Mouse (Mus musculus) Patski (cell line): Measurements from ENCODE around the gene Polg2. TPM values are rescaled to one million over a fixed set of nuclear protein-coding genes. Genes with fewer than 3 reads are reported as not detected.
"Not testable (repeated sequence)": the region's sequence is repeated elsewhere in the genome, so short reads cannot be mapped to it uniquely, and the experiment has no call there.

ENCODE experiments used
- ATAC-seq: fragments of 100-300 bp; one replicate; pipeline ENCODE4 v1.8.0; 2021
- CTCF ChIA-PET: fragments of 350-600 bp; sonication (Branson Sonifier 250); formaldehyde crosslinking; loops from one replicate; lab custom pipeline; 2022; ENCODE audit warnings: inconsistent platforms; lab: Charles Lee
- POLR2A ChIA-PET: fragments of 350-600 bp; sonication (Branson Sonifier 250); formaldehyde crosslinking; loops from one replicate; lab custom pipeline; 2022; ENCODE audit warnings: antibody characterized with exemption, inconsistent platforms; lab: Charles Lee
- DNase-seq: peaks from one replicate; pipeline ENCODE4 v3.0.0-alpha.2; 2011; ENCODE audit warnings: low read depth, low spot score
- H3K27me3 ChIP-seq: fragments of 371-371 bp; one replicate; pipeline ENCODE4 v1.5.1; 2021
- CTCF ChIP-seq: fragments of 100-300 bp; IDR thresholded peaks from one replicate; pipeline ENCODE4 v1.5.1; 2021
- in situ Hi-C: fragments of 300-500 bp; cut with MboI; formaldehyde crosslinking; loops from 3 replicates; pipeline ENCODE4 v1.11.1; 2018; ENCODE audit warnings: low pct_unique_long_range_greater_than_20kb, mixed read lengths
- polyA plus RNA-seq: library from polyadenylated mRNA; unstranded; gene quantifications from one replicate; pipeline ENCODE4 v1.2.3, GENCODE M21; 2021

The Polg2 gene
- polyA plus RNA-seq, 1 experiment from 2014 or later: 8.6 TPM

DNA sequence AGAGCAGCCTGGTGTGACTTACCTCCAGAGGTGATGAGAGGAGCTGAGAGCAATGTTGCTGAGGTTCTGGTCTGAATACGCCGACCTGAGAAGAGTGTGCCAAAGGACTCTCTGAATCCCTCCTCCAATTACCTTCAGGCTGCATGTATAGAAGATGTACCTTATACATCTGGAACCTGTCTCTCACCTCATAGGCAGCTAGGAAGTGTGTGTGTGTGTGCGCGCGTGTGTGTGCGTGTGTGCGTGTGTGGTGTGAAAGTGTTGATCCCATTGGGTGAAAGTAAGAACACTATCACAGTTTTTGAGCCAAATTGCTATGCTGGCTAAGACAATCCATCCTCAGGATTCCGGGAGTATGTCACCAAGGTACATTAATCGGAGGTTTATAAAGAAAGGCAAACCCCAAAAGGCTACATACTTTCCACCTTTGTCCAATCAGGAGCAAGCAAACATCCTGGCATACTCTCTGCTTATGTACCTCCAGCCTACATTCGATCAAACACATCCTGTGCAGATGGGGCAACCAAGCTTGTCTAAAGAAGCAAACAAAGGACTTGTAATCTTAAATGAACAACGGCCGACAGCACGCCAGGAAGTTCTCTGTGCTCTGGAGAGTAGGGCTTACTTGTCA lies 29.1 kb downstream of the Polg2 start, which contains the start of gene Pecam1:
TSS of gene Pecam1 (minus strand) at position 508 of the 631 bp plus-strand sequence.
- no peaks in the 10 kb centered on the region for H3K27me3 ChIP-seq
- CTCF ChIA-PET: no interaction called here
- DNase-seq: no peak
- no peak for TF ChIP-seq CTCF
- in situ Hi-C loops: loop anchor here (25.0 kb wide), 1 partner anchor 238 kb away; no protein-coding TSS in a partner anchor
- no peak for ATAC-seq
- POLR2A ChIA-PET: no interaction called here

DNA sequence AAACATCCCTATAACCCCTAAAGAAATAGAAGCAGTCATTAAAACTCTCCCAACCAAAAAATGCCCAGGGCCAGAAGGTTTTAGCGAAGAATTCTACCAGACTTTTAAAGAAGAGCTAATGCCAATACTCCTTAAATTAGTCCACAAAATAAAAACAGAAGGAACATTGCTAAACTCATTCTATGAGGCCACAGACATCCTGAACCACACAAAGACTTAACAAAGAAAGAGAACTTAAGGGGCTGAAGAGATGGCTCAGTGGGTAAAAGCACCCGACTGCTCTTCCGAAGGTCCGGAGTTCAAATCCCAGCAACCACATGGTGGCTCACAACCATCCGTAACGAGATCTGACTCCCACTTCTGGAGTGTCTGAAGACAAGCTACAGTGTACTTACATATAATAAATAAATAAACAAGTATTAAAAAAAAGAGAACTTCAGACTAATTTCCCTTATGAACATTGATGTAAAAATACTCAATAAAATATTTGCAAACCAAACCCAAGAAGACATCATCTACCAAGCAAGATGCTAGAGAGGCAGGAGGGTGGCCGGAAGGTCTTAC lies 29.7 kb downstream of the Polg2 start:
- in situ Hi-C loops: loop anchor here (25.0 kb wide), 1 partner anchor 237 kb away; no protein-coding TSS in a partner anchor
- POLR2A ChIA-PET, DNase-seq, ATAC-seq, CTCF ChIA-PET, H3K27me3 ChIP-seq: not testable (repeated sequence)

DNA sequence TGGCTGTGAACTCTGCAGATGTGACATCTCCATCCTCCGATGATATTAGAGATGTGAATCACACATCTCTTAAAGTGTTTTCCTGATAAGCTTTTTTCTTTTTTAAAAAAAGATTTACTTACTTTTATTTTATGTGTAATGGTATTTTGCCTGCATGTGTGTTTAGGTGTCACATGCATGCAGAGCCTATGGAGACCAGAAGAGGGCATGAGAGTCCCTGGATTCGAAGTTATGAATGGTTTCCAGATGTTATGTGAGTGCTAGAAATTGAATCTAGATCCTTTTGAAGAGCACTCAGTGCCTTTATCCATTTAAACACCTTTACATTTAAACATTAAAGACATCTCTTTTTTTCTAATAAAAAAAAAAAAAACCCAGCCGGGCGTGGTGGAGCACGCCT lies 34.4 kb downstream of the Polg2 start:
- peak; percentile 53 for TF ChIP-seq CTCF
- CTCF ChIA-PET: no interaction called here

DNA sequence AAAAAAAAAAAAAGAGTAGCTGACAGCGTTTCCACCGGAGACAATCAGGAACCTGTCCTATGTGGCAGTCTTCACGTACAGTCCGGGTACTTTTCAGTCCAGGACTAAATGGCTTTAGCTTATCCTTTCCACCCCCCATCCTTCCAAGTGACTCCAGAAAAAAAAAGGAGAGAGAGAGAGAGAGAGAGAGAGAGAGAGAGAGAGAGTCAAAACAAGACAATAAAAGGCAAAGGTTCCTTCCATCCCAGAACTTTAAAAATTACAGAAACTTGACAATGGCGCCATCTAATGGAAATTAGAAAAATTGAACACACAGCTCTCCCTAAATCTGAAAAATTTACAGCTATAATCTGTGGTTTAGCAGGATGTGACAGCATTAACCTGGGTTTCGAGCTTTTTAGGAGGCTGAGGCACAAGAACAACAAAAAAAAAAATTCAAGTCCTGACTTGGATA lies 36.9 kb downstream of the Polg2 start:
- no peak for DNase-seq

More for the DNA sequence above, 34.4 kb downstream of the Polg2 start:
- in situ Hi-C loops: loop anchor here (5.0 kb wide), 1 partner anchor 98 kb away; no protein-coding TSS in a partner anchor
- H3K27me3 ChIP-seq: no peaks in the 10 kb centered on the region
- DNase-seq (no peak), ATAC-seq (no peak)
- POLR2A ChIA-PET: no interaction called here

DNA sequence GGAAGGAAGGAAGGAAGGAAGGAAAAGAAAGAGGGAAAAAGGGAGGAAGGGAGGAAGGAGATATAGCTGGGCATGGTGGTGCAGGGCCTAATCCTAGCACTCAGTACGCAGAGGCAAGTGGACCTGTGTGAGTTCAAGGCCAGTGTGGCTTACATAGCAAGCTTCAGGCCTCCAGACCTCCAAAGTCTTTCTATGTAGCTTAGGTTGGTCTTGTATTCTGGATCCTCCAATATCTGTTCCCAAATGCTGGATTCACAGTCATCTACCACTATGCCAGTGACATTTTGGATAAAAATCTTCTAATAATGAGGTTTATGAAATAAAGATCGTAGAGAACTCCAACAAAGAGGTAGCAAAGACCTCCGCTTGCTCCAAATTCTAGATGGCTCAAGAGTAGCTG lies 37.5 kb downstream of the Polg2 start:
- DNase-seq (no peak), ATAC-seq (no peak)
- TF ChIP-seq CTCF: no peak
- no peaks in the 10 kb centered on the region for H3K27me3 ChIP-seq
- ChIA-PET CTCF (interaction anchor here (0.7 to 3.2 kb wide), 15 partner anchors 11 to 329 kb away, joined by 3 to 32 read pairs (median 5); partner anchors contain the start of genes Milr1 and Polg2), POLR2A (interaction anchor here (0.6 to 0.9 kb wide), 2 partner anchors 71 to 240 kb away, joined by 3 to 4 read pairs; no protein-coding TSS in a partner anchor)
- in situ Hi-C loops: loop anchor here (5.0 kb wide), 1 partner anchor 95 kb away; no protein-coding TSS in a partner anchor

More for the DNA sequence above, 36.9 kb downstream of the Polg2 start:
- ATAC-seq: no peak
- peak; percentile 60 for TF ChIP-seq CTCF
- ChIA-PET POLR2A (interaction anchor here (0.7 to 0.9 kb wide), 3 partner anchors 92 to 240 kb away, joined by 3 to 6 read pairs (median 4); no protein-coding TSS in a partner anchor), CTCF (interaction anchor here (0.6 to 3.2 kb wide), 24 partner anchors 10 to 330 kb away, joined by 3 to 32 read pairs (median 3); partner anchors contain the start of genes Milr1 and Polg2)
- in situ Hi-C loops: loop anchor here (5.0 kb wide), 1 partner anchor 95 kb away; no protein-coding TSS in a partner anchor
- H3K27me3 ChIP-seq: no peaks in the 10 kb centered on the region

DNA sequence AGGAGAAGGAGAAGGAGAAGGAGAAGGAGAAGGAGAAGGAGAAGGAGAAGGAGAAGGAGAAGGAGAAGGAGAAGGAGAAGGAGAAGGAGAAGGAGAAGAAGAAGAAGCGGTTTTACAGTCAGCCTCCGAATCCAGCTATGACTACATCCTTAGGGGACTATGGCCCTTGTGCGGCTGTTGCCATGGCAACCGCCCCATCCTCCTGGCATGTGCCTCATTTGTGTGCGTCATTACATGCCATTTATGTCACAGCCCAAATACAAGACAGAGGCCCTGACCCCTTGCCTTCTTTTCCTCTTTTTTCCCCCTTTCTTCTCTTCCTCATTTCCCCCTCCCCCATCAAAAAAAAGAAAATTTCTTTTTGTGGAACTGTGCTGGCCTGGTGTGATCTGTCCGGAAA lies 38.1 kb downstream of the Polg2 start:
- POLR2A ChIA-PET: interaction anchor here (0.5 to 0.6 kb wide), 2 partner anchors 58 to 71 kb away, joined by 3 to 4 read pairs; no protein-coding TSS in a partner anchor
- H3K27me3 ChIP-seq: no peaks in the 10 kb centered on the region
- ATAC-seq (no peak), DNase-seq (no peak)
- in situ Hi-C loops: loop anchor here (5.0 kb wide), 1 partner anchor 94 kb away; no protein-coding TSS in a partner anchor
- CTCF ChIA-PET: interaction anchor here (1.6 to 3.2 kb wide), 5 partner anchors 10 to 93 kb away, joined by 7 to 32 read pairs (median 14); partner anchors contain the start of gene Milr1
- no peak for TF ChIP-seq CTCF

DNA sequence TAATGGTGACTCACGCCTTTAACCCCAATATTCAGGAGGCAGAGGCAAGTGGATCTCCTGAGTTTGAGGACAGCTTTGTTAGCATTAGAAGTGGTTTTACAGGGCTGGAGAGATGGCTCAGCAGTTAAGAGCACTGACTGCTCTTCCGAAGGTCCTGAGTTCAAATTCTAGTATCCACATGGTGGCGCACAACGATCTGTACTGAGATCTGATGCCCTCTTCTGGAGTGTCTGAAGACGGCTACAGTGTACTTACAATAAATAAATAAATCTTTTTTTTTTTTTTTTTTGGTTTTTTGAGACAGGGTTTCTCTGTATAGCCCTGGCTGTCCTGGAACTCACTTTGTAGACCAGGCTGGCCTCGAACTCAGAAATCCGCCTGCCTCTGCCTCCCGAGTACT lies 38.6 kb downstream of the Polg2 start:
- in situ Hi-C loops: loop anchor here (5.0 kb wide), 1 partner anchor 93 kb away; no protein-coding TSS in a partner anchor
- POLR2A ChIA-PET: interaction anchor here (0.5 kb wide), 1 partner anchor 58 kb away, joined by 4 read pairs; no protein-coding TSS in a partner anchor
- not testable (repeated sequence) for H3K27me3 ChIP-seq, ATAC-seq, DNase-seq
- TF ChIP-seq CTCF: peak; percentile 28
- CTCF ChIA-PET: interaction anchor here (3.2 kb wide), 1 partner anchor 93 kb away, joined by 32 read pairs; no protein-coding TSS in a partner anchor

DNA sequence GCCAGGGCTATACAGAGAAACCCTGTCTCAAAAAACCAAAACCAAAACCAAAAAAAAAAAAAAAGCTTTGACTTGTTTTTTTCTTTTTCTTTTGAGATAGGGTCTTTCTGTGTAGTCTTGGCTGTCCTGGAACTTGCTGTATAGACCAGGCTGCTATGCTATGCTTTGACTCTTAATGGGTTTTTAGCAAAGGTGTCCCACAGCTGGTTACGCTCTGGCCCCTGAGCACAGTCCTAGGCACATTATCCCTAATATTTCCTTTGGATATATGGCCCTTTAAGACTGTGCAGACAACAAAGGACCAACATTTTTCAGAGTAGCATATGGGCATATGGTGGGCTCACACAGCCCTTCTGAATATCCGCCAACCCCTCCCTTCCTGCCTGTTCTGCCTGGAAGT lies 40.2 kb downstream of the Polg2 start:
- no peak for TF ChIP-seq CTCF
- POLR2A ChIA-PET: interaction anchor here (0.5 to 0.7 kb wide), 2 partner anchors 57 to 121 kb away, joined by 3 to 4 read pairs; no protein-coding TSS in a partner anchor
- H3K27me3 ChIP-seq: no peaks in the 10 kb centered on the region
- CTCF ChIA-PET: no interaction called here
- ATAC-seq: no peak
- no peak for DNase-seq
- in situ Hi-C loops: no loop called here

DNA sequence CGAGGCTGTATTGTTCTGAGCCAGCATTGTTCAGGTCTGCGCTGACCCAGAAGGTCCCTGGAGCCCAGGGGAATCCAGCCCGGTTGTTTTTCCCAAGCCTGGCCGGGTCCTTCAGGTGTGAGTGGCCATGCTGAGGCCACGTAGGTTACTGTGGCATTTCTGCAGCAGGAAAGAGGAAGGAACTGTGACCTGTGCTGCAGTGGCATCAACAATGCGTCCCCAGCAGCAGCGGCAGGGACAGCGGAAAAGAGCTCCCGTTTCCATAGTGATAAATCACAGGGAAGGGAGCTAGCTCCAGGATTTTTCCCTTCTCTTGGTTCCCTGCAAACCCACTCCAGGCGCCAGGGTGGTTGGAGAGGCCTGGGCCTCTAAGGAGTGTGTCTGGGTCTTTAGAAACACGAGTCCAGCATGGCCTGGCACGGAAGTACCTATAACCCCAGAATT lies 42.1 kb downstream of the Polg2 start:
- H3K27me3 ChIP-seq: no peaks in the 10 kb centered on the region
- no peak for ATAC-seq
- in situ Hi-C loops: no loop called here
- no peak for DNase-seq
- TF ChIP-seq CTCF: no peak
- POLR2A ChIA-PET: no interaction called here
- CTCF ChIA-PET: interaction anchor here (0.8 kb wide), 1 partner anchor 57 kb away, joined by 3 read pairs; no protein-coding TSS in a partner anchor

DNA sequence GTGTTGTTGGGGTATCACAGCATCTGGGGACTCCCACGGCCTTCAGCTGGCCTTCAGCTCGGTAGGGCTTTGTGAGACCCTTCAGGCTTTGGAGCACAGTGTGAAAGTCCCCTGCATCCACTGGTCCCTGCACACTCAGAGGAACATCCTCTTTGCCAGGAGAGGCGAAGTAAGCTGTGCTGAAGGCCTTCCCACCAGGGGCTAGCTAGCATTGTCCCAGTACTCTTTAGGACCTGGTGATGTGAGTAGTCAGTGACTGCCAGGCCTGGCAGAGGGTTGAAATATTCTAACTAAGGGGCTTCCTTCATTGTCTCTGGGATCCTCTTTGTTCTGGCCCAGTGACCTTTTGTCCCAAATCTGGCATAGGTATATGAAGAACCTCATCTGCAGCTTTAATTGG lies 42.7 kb downstream of the Polg2 start:
- ChIA-PET CTCF (no interaction called here), POLR2A (no interaction called here)
- no peak for DNase-seq
- no peaks in the 10 kb centered on the region for H3K27me3 ChIP-seq
- TF ChIP-seq CTCF: no peak
- in situ Hi-C loops: no loop called here
- no peak for ATAC-seq
